8 mouse cellular contexts compared by ENCODE assay signal in the genomic region with DNA sequence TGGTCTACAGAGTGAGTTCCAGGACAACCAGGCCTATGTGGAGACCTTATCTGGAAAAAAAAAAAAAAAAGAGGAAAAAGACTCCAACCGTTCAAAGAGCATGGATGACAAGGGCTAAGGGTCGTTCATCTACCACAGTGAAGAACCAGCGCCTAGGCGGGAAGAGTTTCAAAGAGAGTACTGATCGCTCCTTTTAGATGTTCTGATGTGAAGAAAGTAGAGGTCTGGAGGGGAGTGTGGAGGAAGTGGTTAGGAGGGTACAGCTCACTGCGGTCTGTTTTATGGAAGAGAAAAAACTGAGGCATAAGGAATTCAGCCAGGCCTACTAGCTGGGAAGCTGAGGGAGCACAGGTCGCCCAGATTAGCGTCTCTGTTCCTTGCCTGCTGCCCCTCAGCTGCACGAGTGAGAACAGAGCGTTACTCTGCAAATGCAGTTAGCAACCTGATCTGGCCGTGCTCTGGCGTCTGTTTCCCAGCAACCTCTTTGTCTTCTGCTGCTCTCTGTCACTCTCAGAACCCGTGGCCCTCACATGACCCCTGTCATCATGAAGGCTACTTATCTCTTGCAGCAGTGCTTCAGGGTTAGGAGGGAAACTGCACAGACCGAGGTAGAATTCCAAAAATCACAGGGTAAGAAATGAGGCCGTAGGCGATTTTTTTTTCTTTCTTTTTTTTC. TPM values are rescaled to one million over a fixed set of nuclear protein-coding genes. Genes with fewer than 3 reads are reported as not detected.
DNase-seq lines count a peak whose midpoint lies in the region; ATAC-seq lines count a peak whose summit lies in the region.

No protein-coding gene starts in this region.

- intact Hi-C loops in heart, postnatal 14 days (cut with DNase I) = no loop called here

- no peak for ATAC-seq in cerebellum, adult (ENCODE audit: insufficient number of reproducible peaks, low FRiP score, low TSS enrichment)

- DNase-seq in ZHBTc4 (ENCODE audit: low read depth, low spot score) = peak; percentile 78
- peak; percentile 90 for DNase-seq in embryo, embryonic 10.5 days (ENCODE audit: low spot score)
- DNase-seq in heart, postnatal 14 days = peak; percentile 29 to 44
- peak; percentile 82 for DNase-seq in mesoderm, embryonic 11.5 days (ENCODE audit: low read depth, low spot score)
- no peak for DNase-seq in kidney, postnatal 10 days
- no peak for DNase-seq in adipocyte (ENCODE audit: low spot score)
- DNase-seq in urinary bladder, postnatal 10 days (ENCODE audit: low spot score) = no peak

RNA-seq across cellular contexts. Expression of a gene that starts 42.7 kb away (rescaled TPM):
- total RNA-seq in heart, postnatal 14 days (2021) = 10 to 100 TPM; 42.6 to 46.6 TPM

Comparison
In these comparisons a context has a peak if more than half of its experiments do, and no peak if none do; other contexts are left out.
1. DNase-seq: peak in ZHBTc4 (single experiment), embryo, embryonic 10.5 days (single experiment), heart, postnatal 14 days (2 of 2) and mesoderm, embryonic 11.5 days (single experiment); none in kidney, postnatal 10 days (single experiment), adipocyte (single experiment) and urinary bladder, postnatal 10 days (single experiment).